8 mouse cellular contexts compared by ENCODE assay signal in the genomic region with DNA sequence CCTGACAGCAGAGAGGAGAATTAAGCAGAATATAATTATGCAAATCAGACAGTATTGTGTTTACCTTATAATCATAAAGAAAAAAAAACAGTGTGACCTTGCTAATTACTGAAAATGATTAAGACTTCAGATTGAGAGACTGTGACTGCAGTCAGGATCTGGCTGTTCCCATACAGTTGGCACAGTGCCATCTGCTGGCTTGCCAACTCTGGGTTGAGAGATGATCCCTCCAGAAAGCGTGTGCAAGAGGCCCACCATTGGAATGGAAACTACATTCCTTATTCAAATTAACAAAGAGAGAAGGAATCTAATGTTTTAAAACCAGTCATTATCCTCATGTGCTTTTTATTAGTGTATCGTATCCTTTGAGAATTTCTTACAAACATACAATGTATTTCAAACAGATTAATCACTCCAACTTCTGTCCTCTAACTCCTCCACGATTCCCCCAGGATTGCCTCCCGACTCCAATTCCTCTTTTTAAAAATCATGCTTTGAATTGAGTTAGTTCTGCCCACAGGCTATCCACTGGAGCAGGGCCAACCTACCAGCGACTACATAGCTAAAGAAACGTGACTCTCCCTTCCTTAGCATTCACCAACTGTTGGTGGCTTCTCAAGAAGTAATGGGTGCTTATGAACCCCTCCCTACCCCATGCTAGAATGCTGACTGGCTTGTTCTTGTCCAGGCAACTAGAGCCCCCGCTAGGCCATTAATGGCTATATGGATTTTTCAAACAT.
DNase-seq lines count a peak whose midpoint lies in the region; ATAC-seq and TF ChIP-seq lines count a peak whose summit lies in the region.

No protein-coding gene starts in this region.

- no peaks in the 10 kb centered on the region for H3K9me3 ChIP-seq in embryonic facial prominence, embryonic 14.5 days (ENCODE audit: control insufficient read depth, low read length)

- TF ChIP-seq POLR2A in kidney, adult 2 months (IDR thresholded peaks at IDR 0.05; ENCODE audit: low read depth, low read length), result no peak

- no peak overlapping the region for H3K27ac ChIP-seq in kidney, adult 2 months (ENCODE audit: insufficient read depth, low read depth, low read length)
- no peak overlapping the region for H3K27ac ChIP-seq in embryonic facial prominence, embryonic 14.5 days (replicated peaks; ENCODE audit: low read depth, low read length)

- H3K9ac ChIP-seq in embryonic facial prominence, embryonic 14.5 days (ENCODE audit: low read depth, low read length), result no peak overlapping the region

- H3K36me3 ChIP-seq in kidney, adult 2 months (ENCODE audit: control insufficient read depth, insufficient read depth, low read length), result no peaks in the 10 kb centered on the region
- H3K36me3 ChIP-seq in embryonic facial prominence, embryonic 14.5 days (ENCODE audit: control insufficient read depth, insufficient read depth, low read length), result no peaks in the 10 kb centered on the region

- no peak for TF ChIP-seq CTCF in kidney, adult 2 months (conservative IDR thresholded peaks at IDR 0.05; ENCODE audit: insufficient read depth, insufficient read length, low read depth, low read length)

- 0 out of 2 replicates have a peak, but pooled peaks have one; percentile 62 for ATAC-seq in embryonic facial prominence, embryonic 14.5 days (ENCODE audit: low read depth)

- WGBS in kidney, adult 2 months, result 55% methylated on average over 7 of the region's 7 CpGs
- 32% methylated on average over 7 of the region's 7 CpGs for WGBS in embryonic facial prominence, embryonic 14.5 days

- no peak overlapping the region for H3K4me3 ChIP-seq in kidney, adult 2 months (ENCODE audit: insufficient read depth, low read depth, low read length)
- no peak overlapping the region for H3K4me3 ChIP-seq in embryonic facial prominence, embryonic 14.5 days (ENCODE audit: low read depth, low read length)

- peak; percentile 33 for DNase-seq in adrenal gland, postnatal 25 days
- DNase-seq in adrenal gland, adult 8-10 months, result no peak
- DNase-seq in kidney, postnatal 14 days, result peak; percentile 9
- DNase-seq in kidney, adult 2 months, result no peak
- DNase-seq in embryonic facial prominence, embryonic 14.5 days (ENCODE audit: low spot score), result peak; percentile 89
- peak; percentile 63 for DNase-seq in lung, postnatal 10 days
- no peak for DNase-seq in B cell, adult 2 months
- DNase-seq in urinary bladder, postnatal 25 days (ENCODE audit: low spot score), result no peak

- no peaks in the 10 kb centered on the region for H3K4me1 ChIP-seq in kidney, adult 2 months (ENCODE audit: control insufficient read depth, insufficient read depth, low read length)
- H3K4me1 ChIP-seq in embryonic facial prominence, embryonic 14.5 days (ENCODE audit: control insufficient read depth, insufficient read depth, low read length), result 0 out of 2 replicates have a peak, but pooled peaks cover 5% of the 10 kb centered on the region

- H3K4me2 ChIP-seq in embryonic facial prominence, embryonic 14.5 days (ENCODE audit: low read depth, low read length), result no peak overlapping the region

- H3K27me3 ChIP-seq in kidney, adult 2 months (replicated peaks; ENCODE audit: control insufficient read depth, insufficient read depth, low read length), result no peaks in the 10 kb centered on the region
- no peaks in the 10 kb centered on the region for H3K27me3 ChIP-seq in embryonic facial prominence, embryonic 14.5 days (replicated peaks; ENCODE audit: control insufficient read depth, insufficient read depth, low read length)

Comparison
In these comparisons a context has a peak if more than half of its experiments do, and no peak if none do; other contexts are left out.
1. DNase-seq: peak in adrenal gland, postnatal 25 days (single experiment), kidney, postnatal 14 days (single experiment), embryonic facial prominence, embryonic 14.5 days (single experiment) and lung, postnatal 10 days (single experiment); none in adrenal gland, adult 8-10 months (single experiment), kidney, adult 2 months (single experiment), B cell, adult 2 months (0 of 2) and urinary bladder, postnatal 25 days (single experiment).